Mouse (Mus musculus) embryonic facial prominence, embryonic 13.5 days (tissue): ENCODE data around the gene Sycp3. TPM values are rescaled to one million over a fixed set of nuclear protein-coding genes. Genes with fewer than 3 reads are reported as not detected.

Experiments used
- ATAC-seq: fragments of 200-750 bp; cut with Nextera tagmentation; 2 replicates; pipeline ENCODE4 v1.8.0; 2017; ENCODE audit warnings: low read depth; ENCODE audit not compliant: insufficient number of reproducible peaks, insufficient read depth, low FRiP score, low TSS enrichment
- H3K27ac ChIP-seq: fragments of 300-500 bp; sonication (generic); 2 replicates; pipeline ENCODE4 v1.5.1; 2015; ENCODE audit warnings: moderate library complexity, mild to moderate bottlenecking, inconsistent platforms
- H3K27me3 ChIP-seq: fragments of 300-500 bp; sonication (generic); 2 replicates; pipeline ENCODE4 v1.6.1; 2015; ENCODE audit warnings: mild to moderate bottlenecking, inconsistent platforms
- H3K36me3 ChIP-seq: fragments of 300-500 bp; sonication (generic); 2 replicates; pipeline ENCODE4 v1.6.1; 2015; ENCODE audit warnings: mild to moderate bottlenecking, inconsistent platforms
- H3K4me1 ChIP-seq: fragments of 300-500 bp; sonication (generic); 2 replicates; pipeline ENCODE4 v1.6.1; 2015; ENCODE audit warnings: inconsistent platforms
- H3K4me2 ChIP-seq: fragments of 300-500 bp; sonication (generic); 2 replicates; pipeline ENCODE4 v1.6.1; 2015; ENCODE audit warnings: moderate library complexity, mild to moderate bottlenecking, inconsistent platforms
- H3K4me3 ChIP-seq: fragments of 300-500 bp; sonication (generic); 2 replicates; pipeline ENCODE4 v1.5.1; 2015; ENCODE audit warnings: mild to moderate bottlenecking, inconsistent platforms
- H3K9ac ChIP-seq: fragments of 300-500 bp; sonication (generic); 2 replicates; pipeline ENCODE4 v1.6.1; 2015; ENCODE audit warnings: mild to moderate bottlenecking, inconsistent platforms
- H3K9me3 ChIP-seq: fragments of 300-500 bp; sonication (generic); 2 replicates; pipeline ENCODE4 v1.6.1; 2016; ENCODE audit warnings: inconsistent platforms
- WGBS: fragments of 180-500 bp; shearing (Covaris S2); methylation state at CpG from one replicate; pipeline ENCODE4 v1.1.7; 2015; ENCODE audit warnings: mixed read lengths; 5-methylcytosine and 5-hydroxymethylcytosine counted together
- polyA plus RNA-seq: library from polyadenylated mRNA; unstranded; fragments of >200 nt; fragmentation: Nextera tagmentation; extraction: Ambion mirVana; gene quantifications from 2 replicates; pipeline ENCODE4 v1.2.1, GENCODE M21; 2015

Gene Sycp3
- polyA plus RNA-seq, 1 experiment from 2014 or later, result 0.42 TPM

GRCm38 (mm10) chr10:88522795-88523194 is 63.4 kb downstream of the Sycp3 start:
- no peak overlapping the region for H3K27ac ChIP-seq
- H3K9ac ChIP-seq, result no peak overlapping the region
- H3K36me3 ChIP-seq, result no peaks in the 10 kb centered on the region
- H3K27me3 ChIP-seq, result no peaks in the 10 kb centered on the region
- H3K4me2 ChIP-seq, result no peak overlapping the region
- 90% methylated on average over 8 of the region's 8 CpGs for WGBS
- no peak for ATAC-seq
- H3K4me3 ChIP-seq, result no peak overlapping the region
- no peaks in the 10 kb centered on the region for H3K9me3 ChIP-seq
- H3K4me1 ChIP-seq, result no peaks in the 10 kb centered on the region

Other genes with a start within 250 kb of the Sycp3 start
- 1.5 and 2.0 TPM in 2 replicates for gene Dram1, start 80.5 kb upstream of the Sycp3 start, polyA plus RNA-seq
- 10.3 and 10.8 TPM in 2 replicates for gene Gnptab, start 80.4 kb upstream of the Sycp3 start, polyA plus RNA-seq
- gene Chpt1, start 44.5 kb downstream of the Sycp3 start, polyA plus RNA-seq, result 14.0 and 23.6 TPM in 2 replicates
- 4.5 and 4.8 TPM in 2 replicates for gene Mybpc1, start 145.6 kb downstream of the Sycp3 start, polyA plus RNA-seq
- gene Spic, start 225.4 kb downstream of the Sycp3 start, polyA plus RNA-seq, result 0.18 TPM in 1 of 2 replicates, not detected in the other